Mouse (Mus musculus): Measurements from ENCODE around the gene Kif20b.

DNA sequence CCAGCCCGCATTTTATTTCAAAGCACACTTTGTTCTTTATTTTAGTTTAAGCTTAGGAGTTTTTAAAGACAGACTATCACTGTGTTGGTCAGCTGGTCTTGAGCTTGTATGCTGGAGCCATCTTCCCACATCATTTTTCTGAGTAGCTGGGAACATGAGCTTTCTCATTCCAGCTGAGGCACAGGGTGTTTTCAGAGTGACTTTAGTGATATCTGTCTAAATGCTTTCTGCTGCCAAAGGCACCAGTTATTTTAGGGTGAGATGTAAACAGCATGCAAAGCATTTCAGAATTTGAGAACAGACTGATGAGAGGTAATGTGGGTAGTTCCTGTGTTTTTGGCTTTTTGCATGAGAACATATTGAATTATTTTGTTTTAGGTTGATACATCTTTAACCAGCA lies 25.0 kb downstream of the Kif20b start:
- TF ChIP-seq CTCF (IDR thresholded peaks at IDR 0.05; ENCODE audit: borderline replicate concordance, insufficient read depth, low read depth, low read length) (no peak), POLR2A (IDR thresholded peaks at IDR 0.05; ENCODE audit: borderline replicate concordance, insufficient read depth, low read length) (no peak)
